Mouse (Mus musculus): ENCODE data around the gene Vmn1r180. TPM values are rescaled to one million over a fixed set of nuclear protein-coding genes. Genes with fewer than 3 reads are reported as not detected.
"Not testable (repeated sequence)": the region's sequence is repeated elsewhere in the genome, so short reads cannot be mapped to it uniquely, and the experiment has no call there.

Vmn1r180 gene
- not detected in 2 replicates for polyA plus RNA-seq (2015; fragmentation: Nextera tagmentation; extraction: Ambion mirVana)

GRCm38 (mm10) chr7:23950332-23950731 is at the start of gene Vmn1r180:
Gene Vmn1r180, plus strand, starts transcription at chr7:23950632.
- H3K27me3 ChIP-seq = no peaks in the 10 kb centered on the region
- H3K9ac ChIP-seq = no peak within 1 kb of the TSS
- no peaks in the 10 kb centered on the region for H3K4me1 ChIP-seq
- no peaks in the 10 kb centered on the region for H3K36me3 ChIP-seq
- no peak within 1 kb of the TSS for H3K27ac ChIP-seq
- no peak within 1 kb of the TSS for H3K4me3 ChIP-seq (replicated peaks)
- H3K9me3 ChIP-seq (replicated peaks) = no peaks in the 10 kb centered on the region
- no peak for ATAC-seq (replicated peaks; ENCODE audit: low FRiP score)
- no peak within 1 kb of the TSS for H3K4me2 ChIP-seq

- Histone ChIP-seq H3K4me3 (replicated peaks) (no peak within 1 kb of the TSS), H3K4me2 (no peak within 1 kb of the TSS), H3K27ac (no peak within 1 kb of the TSS), H3K36me3 (no peaks in the 10 kb centered on the region), H3K9ac (no peak within 1 kb of the TSS), H3K27me3 (no peaks in the 10 kb centered on the region), H3K9me3 (replicated peaks) (0 out of 2 replicates have a peak, but pooled peaks cover 6% of the 10 kb centered on the region), H3K4me1 (no peaks in the 10 kb centered on the region)
- ATAC-seq (replicated peaks; ENCODE audit: low FRiP score) = no peak
- WGBS = 53% methylated on average over 2 of the region's 2 CpGs
Observed at GRCm38 (mm10) chr7:23926678-23927077, 23.8 kb upstream of the Vmn1r180 start, which contains the start of gene Vmn1r179. Gene Vmn1r179, plus strand, starts transcription at chr7:23926978.

DNA sequence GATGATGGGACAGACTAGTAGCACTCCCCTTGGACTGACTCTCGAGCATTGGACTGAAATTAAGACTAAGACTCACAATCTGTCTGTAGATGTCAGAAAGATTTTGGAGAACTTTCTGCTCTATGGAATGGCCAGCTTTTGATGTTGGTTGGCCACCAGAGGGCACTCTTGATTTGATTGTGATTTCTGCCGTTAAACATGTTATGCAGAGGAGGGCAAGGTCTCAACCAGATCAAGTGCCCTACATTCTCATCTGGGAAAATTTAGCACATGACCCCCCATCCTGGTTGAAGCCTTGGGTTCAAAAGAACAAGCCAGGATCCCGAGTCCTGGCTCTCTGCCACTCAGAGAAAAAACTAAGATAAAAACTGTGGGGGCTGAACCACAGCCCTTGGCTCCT is 17.6 kb downstream of the Vmn1r180 start:
- not testable (repeated sequence) for H3K4me2 ChIP-seq; H3K9ac ChIP-seq; H3K27ac ChIP-seq; H3K4me1 ChIP-seq; H3K27me3 ChIP-seq; ATAC-seq (replicated peaks; ENCODE audit: low FRiP score); H3K4me3 ChIP-seq (replicated peaks); H3K36me3 ChIP-seq; H3K9me3 ChIP-seq (replicated peaks)
- WGBS = 53% methylated on average over 3 of the region's 3 CpGs

DNA sequence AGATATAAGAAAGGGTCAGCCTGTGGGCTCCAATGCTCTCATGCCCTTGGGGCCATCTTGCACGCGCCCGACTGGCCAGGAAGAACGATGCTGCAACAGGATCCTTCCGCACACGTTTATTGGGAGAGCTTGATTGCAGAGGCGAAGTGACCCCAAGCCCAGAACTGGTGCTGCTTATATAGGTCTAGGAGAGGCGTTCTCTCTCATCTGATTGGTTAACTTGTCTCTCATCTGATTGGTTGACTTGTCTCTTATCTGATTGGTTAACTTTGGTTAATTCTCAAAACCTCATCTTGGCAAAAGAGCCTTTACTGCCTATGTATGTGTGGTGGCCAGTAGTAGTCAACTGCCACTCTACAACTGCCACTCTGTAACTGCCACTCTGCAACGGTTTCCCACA is 23.9 kb downstream of the Vmn1r180 start, which contains the start of gene Vmn1r181:
TSS of gene Vmn1r181 (plus strand) at position 301 of the 400 bp plus-strand sequence.
- 81% methylated on average over 9 of the region's 9 CpGs for WGBS

DNA sequence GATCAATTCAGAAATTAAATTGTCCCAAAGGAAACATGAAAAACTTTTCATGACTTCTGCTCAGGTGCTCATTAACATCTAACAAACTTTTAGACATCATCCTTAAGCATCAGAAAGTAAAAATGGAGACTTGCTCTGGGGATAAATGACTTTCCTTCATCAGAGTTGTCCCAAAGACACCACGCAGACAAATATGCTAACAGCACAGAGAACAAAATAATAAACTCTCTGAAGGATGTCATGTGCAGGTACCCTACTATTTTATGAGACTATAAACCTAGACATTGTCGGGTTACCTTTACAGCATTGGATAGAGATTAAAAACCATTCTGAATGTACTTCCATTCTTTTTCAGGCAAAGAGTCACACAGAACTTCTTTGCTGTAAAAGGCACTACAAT is 51.0 kb downstream of the Vmn1r180 start, which contains the start of gene V1rd19:
TSS of gene V1rd19 (plus strand) at position 301 of the 400 bp plus-strand sequence.
- WGBS = 73% methylated on average over 2 of the region's 2 CpGs
- Histone ChIP-seq H3K4me1 (no peaks in the 10 kb centered on the region), H3K4me2 (no peak within 1 kb of the TSS), H3K27ac (no peak within 1 kb of the TSS), H3K36me3 (no peaks in the 10 kb centered on the region), H3K9ac (no peak within 1 kb of the TSS), H3K4me3 (replicated peaks) (no peak within 1 kb of the TSS), H3K9me3 (replicated peaks) (no peaks in the 10 kb centered on the region), H3K27me3 (no peaks in the 10 kb centered on the region)
- ATAC-seq (replicated peaks; ENCODE audit: low FRiP score) = no peak

More for the DNA sequence above, 23.9 kb downstream of the Vmn1r180 start, which contains the start of gene Vmn1r181:
- not testable (repeated sequence) for H3K4me2 ChIP-seq; H3K9ac ChIP-seq; H3K27ac ChIP-seq; H3K4me3 ChIP-seq (replicated peaks); H3K27me3 ChIP-seq; H3K9me3 ChIP-seq (replicated peaks); H3K4me1 ChIP-seq; ATAC-seq (replicated peaks; ENCODE audit: low FRiP score); H3K36me3 ChIP-seq

Other genes with a start within 250 kb of the Vmn1r180 start
- gene Vmn1r173, start 249.9 kb upstream of the Vmn1r180 start, polyA plus RNA-seq (2015; fragmentation: Nextera tagmentation; extraction: Ambion mirVana) = not detected in 2 replicates
- gene Vmn1r174, start 198.4 kb upstream of the Vmn1r180 start, polyA plus RNA-seq (2015; fragmentation: Nextera tagmentation; extraction: Ambion mirVana) = not detected in 2 replicates
- gene Vmn1r175, start 140.0 kb upstream of the Vmn1r180 start, polyA plus RNA-seq (2015; fragmentation: Nextera tagmentation; extraction: Ambion mirVana) = not detected in 2 replicates
- not detected in 2 replicates for gene Vmn1r176, start 113.3 kb upstream of the Vmn1r180 start, polyA plus RNA-seq (2015; fragmentation: Nextera tagmentation; extraction: Ambion mirVana)
- not detected in 2 replicates for gene Vmn1r177, start 84.2 kb upstream of the Vmn1r180 start, polyA plus RNA-seq (2015; fragmentation: Nextera tagmentation; extraction: Ambion mirVana)
- not detected in 2 replicates for gene Vmn1r178, start 58.6 kb upstream of the Vmn1r180 start, polyA plus RNA-seq (2015; fragmentation: Nextera tagmentation; extraction: Ambion mirVana)
- gene Vmn1r179, start 23.7 kb upstream of the Vmn1r180 start, polyA plus RNA-seq (2015; fragmentation: Nextera tagmentation; extraction: Ambion mirVana) = not detected in 2 replicates
- gene Vmn1r181, start 24.0 kb downstream of the Vmn1r180 start, polyA plus RNA-seq (2015; fragmentation: Nextera tagmentation; extraction: Ambion mirVana) = not detected in 2 replicates
- gene V1rd19, start 51.1 kb downstream of the Vmn1r180 start, polyA plus RNA-seq (2015; fragmentation: Nextera tagmentation; extraction: Ambion mirVana) = not detected in 2 replicates
- gene Vmn1r183, start 102.6 kb downstream of the Vmn1r180 start, polyA plus RNA-seq (2015; fragmentation: Nextera tagmentation; extraction: Ambion mirVana) = not detected in 2 replicates
- 21.1 and 23.3 TPM in 2 replicates for gene Zfp180, start 131.3 kb downstream of the Vmn1r180 start, polyA plus RNA-seq (2015; fragmentation: Nextera tagmentation; extraction: Ambion mirVana)
- 6.3 and 6.9 TPM in 2 replicates for gene Zfp112, start 161.7 kb downstream of the Vmn1r180 start, polyA plus RNA-seq (2015; fragmentation: Nextera tagmentation; extraction: Ambion mirVana)
- 17.9 and 18.3 TPM in 2 replicates for gene Zfp235, start 183.5 kb downstream of the Vmn1r180 start, polyA plus RNA-seq (2015; fragmentation: Nextera tagmentation; extraction: Ambion mirVana)
- gene Zfp114, start 224.4 kb downstream of the Vmn1r180 start, polyA plus RNA-seq (2015; fragmentation: Nextera tagmentation; extraction: Ambion mirVana) = 5.7 and 6.8 TPM in 2 replicates